Mouse (Mus musculus): ENCODE measurements around the gene Nip7.

GRCm38 (mm10) chr8:107052046-107052445 lies 4.6 kb upstream of the Nip7 start:
- TF ChIP-seq GATA2 (IDR thresholded peaks at IDR 0.05; ENCODE audit: borderline replicate concordance, low read depth, low read length): no peak
- no peak for TF ChIP-seq POLR2AphosphoS5 (IDR thresholded peaks at IDR 0.05; ENCODE audit: insufficient replicate concordance, low read depth, low read length)
- no peak for TF ChIP-seq TAL1 (conservative IDR thresholded peaks at IDR 0.05; ENCODE audit: low read depth, low read length)
- TF ChIP-seq CTCF (IDR thresholded peaks at IDR 0.05; ENCODE audit: low read depth, low read length): no peak
- no peak for TF ChIP-seq GATA1 (IDR thresholded peaks at IDR 0.05; ENCODE audit: borderline replicate concordance, low read length)
